ENCODE assay signal across 8 mouse cellular contexts in the genomic region with DNA sequence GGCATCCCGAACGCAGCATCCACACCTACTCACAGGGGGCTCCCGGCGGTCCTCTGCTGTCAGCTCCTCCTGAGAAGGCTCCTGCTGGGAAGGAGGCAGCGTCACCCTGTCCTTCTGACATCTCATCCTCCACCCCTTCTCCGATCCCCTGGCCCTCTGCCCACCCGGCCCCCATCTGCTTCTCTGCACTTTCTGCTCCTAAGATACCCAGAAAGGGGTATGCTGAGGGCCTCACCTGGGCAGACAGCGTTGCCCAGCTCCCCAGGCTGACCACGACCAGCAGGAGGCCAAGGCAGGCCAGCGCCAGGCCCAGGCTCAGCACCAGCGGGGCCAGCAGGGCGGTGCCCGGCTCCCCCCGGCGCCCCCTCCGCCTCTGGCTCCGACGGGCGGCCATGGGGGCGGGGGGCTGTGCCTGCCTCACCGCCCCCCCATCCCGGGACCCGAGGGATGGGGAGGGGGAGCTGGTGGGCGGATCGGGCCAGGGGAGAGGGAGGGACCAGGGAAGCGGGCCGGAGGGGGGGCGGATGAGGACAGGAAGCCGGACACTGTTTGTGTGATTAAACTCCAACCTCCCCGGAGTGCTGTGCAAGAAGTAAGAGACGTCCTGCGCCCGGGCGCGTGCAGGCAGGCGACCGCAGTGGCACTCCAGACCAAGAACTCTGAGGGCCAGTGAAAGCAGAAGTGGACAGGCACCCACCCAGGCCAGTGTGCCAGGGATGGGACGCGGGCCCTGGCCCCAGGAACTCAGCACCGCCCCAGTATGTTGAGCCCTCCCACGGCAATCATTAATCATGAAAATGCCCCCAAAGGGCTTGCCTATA. TPM values are rescaled to one million over a fixed set of nuclear protein-coding genes. Genes with fewer than 3 reads are reported as not detected.
DNase-seq lines count a peak whose midpoint lies in the region; ATAC-seq and TF ChIP-seq lines count a peak whose summit lies in the region.

A gene (minus strand): TSS at position 489 of the 821 bp plus-strand sequence.
A gene (minus strand): TSS at position 738 of the 821 bp plus-strand sequence.

- ATAC-seq in hindbrain, embryonic 13.5 days (ENCODE audit: low FRiP score) = 0 out of 2 replicates have a peak, but pooled peaks have one; percentile 28
- ATAC-seq in limb, embryonic 15.5 days (ENCODE audit: insufficient number of reproducible peaks, low FRiP score, low TSS enrichment, low read depth) = peak; percentile 65; the same call in 1 of the 2 replicates
- ATAC-seq in midbrain, embryonic 12.5 days (ENCODE audit: low FRiP score, low read depth) = no peak

- TF ChIP-seq CTCF in small intestine, adult 2 months (IDR thresholded peaks at IDR 0.05; ENCODE audit: extremely low read depth, insufficient read length, insufficient replicate concordance, low read depth, low read length) = no peak

- peak within 1 kb of the TSS; percentile 49 for H3K4me3 ChIP-seq in hindbrain, embryonic 13.5 days
- peak within 1 kb of the TSS; percentile 55 for H3K4me3 ChIP-seq in limb, embryonic 15.5 days
- peak within 1 kb of the TSS; percentile 53 for H3K4me3 ChIP-seq in midbrain, embryonic 12.5 days
- H3K4me3 ChIP-seq in small intestine, adult 2 months (ENCODE audit: low read depth, low read length) = peak within 1 kb of the TSS; percentile 57

- peak within 1 kb of the TSS; percentile 84 for H3K4me2 ChIP-seq in hindbrain, embryonic 13.5 days
- H3K4me2 ChIP-seq in limb, embryonic 15.5 days = peak within 1 kb of the TSS; percentile 90
- peak within 1 kb of the TSS; percentile 93 for H3K4me2 ChIP-seq in midbrain, embryonic 12.5 days (replicated peaks)

- no peaks in the 10 kb centered on the region for H3K36me3 ChIP-seq in hindbrain, embryonic 13.5 days
- H3K36me3 ChIP-seq in limb, embryonic 15.5 days = peaks cover 3% of the 10 kb centered on the region; the same call in 1 of the 2 replicates
- no peaks in the 10 kb centered on the region for H3K36me3 ChIP-seq in midbrain, embryonic 12.5 days
- peaks cover 7% of the 10 kb centered on the region; the same call in 1 of the 2 replicates for H3K36me3 ChIP-seq in small intestine, adult 2 months (ENCODE audit: control insufficient read depth, insufficient read depth, low read length)

- WGBS in hindbrain, embryonic 13.5 days = 2% methylated on average over 25 of the region's 41 CpGs
- WGBS in limb, embryonic 15.5 days = 1% methylated on average over 41 of the region's 41 CpGs
- 1% methylated on average over 33 of the region's 41 CpGs for WGBS in midbrain, embryonic 12.5 days
- WGBS in small intestine, adult 2 months = 23% methylated on average over 41 of the region's 41 CpGs

- H3K4me1 ChIP-seq in hindbrain, embryonic 13.5 days (replicated peaks) = peaks cover 11% of the 10 kb centered on the region
- H3K4me1 ChIP-seq in limb, embryonic 15.5 days = peaks cover 14% of the 10 kb centered on the region
- peaks cover 10% of the 10 kb centered on the region for H3K4me1 ChIP-seq in midbrain, embryonic 12.5 days
- H3K4me1 ChIP-seq in small intestine, adult 2 months (ENCODE audit: control insufficient read depth, insufficient read depth, insufficient read length, low read length) = peaks cover 20% of the 10 kb centered on the region

- peak within 1 kb of the TSS; percentile 52; the same call in 1 of the 2 replicates for H3K27ac ChIP-seq in hindbrain, embryonic 13.5 days
- peak within 1 kb of the TSS; percentile 89 for H3K27ac ChIP-seq in limb, embryonic 15.5 days
- peak within 1 kb of the TSS; percentile 39; the same call in 1 of the 2 replicates for H3K27ac ChIP-seq in midbrain, embryonic 12.5 days (replicated peaks)
- H3K27ac ChIP-seq in small intestine, adult 2 months (ENCODE audit: insufficient read depth, low read depth, low read length) = peak within 1 kb of the TSS; percentile 82

- no peaks in the 10 kb centered on the region for H3K9me3 ChIP-seq in hindbrain, embryonic 13.5 days
- H3K9me3 ChIP-seq in limb, embryonic 15.5 days = no peaks in the 10 kb centered on the region
- no peaks in the 10 kb centered on the region for H3K9me3 ChIP-seq in midbrain, embryonic 12.5 days

- peak; percentile 35; the same call in 1 of the 2 replicates for TF ChIP-seq POLR2A in small intestine, adult 2 months (IDR thresholded peaks at IDR 0.05; ENCODE audit: low read depth, low read length)

- no peaks in the 10 kb centered on the region for H3K27me3 ChIP-seq in hindbrain, embryonic 13.5 days
- H3K27me3 ChIP-seq in limb, embryonic 15.5 days = no peaks in the 10 kb centered on the region
- H3K27me3 ChIP-seq in midbrain, embryonic 12.5 days = peaks cover 14% of the 10 kb centered on the region
- no peaks in the 10 kb centered on the region for H3K27me3 ChIP-seq in small intestine, adult 2 months (ENCODE audit: control insufficient read depth, insufficient read depth, low read length)

- H3K9ac ChIP-seq in hindbrain, embryonic 13.5 days = peak within 1 kb of the TSS; percentile 84
- H3K9ac ChIP-seq in limb, embryonic 15.5 days = peak within 1 kb of the TSS; percentile 64
- H3K9ac ChIP-seq in midbrain, embryonic 12.5 days (replicated peaks) = peak within 1 kb of the TSS; percentile 90

- DNase-seq in layer of hippocampus, adult 9-11 months = peak; percentile 78
- DNase-seq in layer of hippocampus, adult 8-10 months (ENCODE audit: low spot score in 2 of 2) = no peak
- peak; percentile 78 for DNase-seq in cerebellum, adult 9-11 months
- DNase-seq in gastrocnemius, adult 8-10 months (ENCODE audit: low spot score in 2 of 2) = peak; percentile 69 to 74

RNA-seq across cellular contexts. Expression of the first gene that starts in this region (rescaled TPM):
- 10 to 100 TPM in 3 of 4 experiments, 1 to 10 TPM in 1; 9.5 to 17.3 (median 14.4) TPM for total RNA-seq in layer of hippocampus, adult 8-10 months (2022)
- 1 to 10 TPM; 6.0 to 9.0 (median 7.1) TPM for total RNA-seq in gastrocnemius, adult 8-10 months (2022)
- polyA plus RNA-seq in hindbrain, embryonic 13.5 days (2015; fragmentation: Nextera tagmentation; extraction: Ambion mirVana) = 1.8 and 3.6 TPM in 2 replicates
- 10.8 and 12.9 TPM in 2 replicates for polyA plus RNA-seq in limb, embryonic 15.5 days (2015; fragmentation: Nextera tagmentation; extraction: Ambion mirVana)
- polyA plus RNA-seq in midbrain, embryonic 12.5 days (2016; fragmentation: Nextera tagmentation; extraction: Ambion mirVana) = 2.2 and 2.9 TPM in 2 replicates
- polyA plus RNA-seq in small intestine, adult 2 months (2012; rRNA removed) = 11.9 and 13.7 TPM in 2 replicates

RNA-seq across cellular contexts. Expression of the second gene that starts in this region (rescaled TPM):
- 1 to 10 TPM in 3 of 4 experiments, under 1 TPM in 1; 0.83 to 2.2 (median 1.3) TPM for total RNA-seq in layer of hippocampus, adult 8-10 months (2022)
- total RNA-seq in gastrocnemius, adult 8-10 months (2022) = 1 to 10 TPM; 1.3 to 1.7 (median 1.6) TPM
- 0.98 and 1.2 TPM in 2 replicates for polyA plus RNA-seq in hindbrain, embryonic 13.5 days (2015; fragmentation: Nextera tagmentation; extraction: Ambion mirVana)
- 4.8 and 5.7 TPM in 2 replicates for polyA plus RNA-seq in limb, embryonic 15.5 days (2015; fragmentation: Nextera tagmentation; extraction: Ambion mirVana)
- polyA plus RNA-seq in midbrain, embryonic 12.5 days (2016; fragmentation: Nextera tagmentation; extraction: Ambion mirVana) = 0.65 and 1.3 TPM in 2 replicates
- polyA plus RNA-seq in small intestine, adult 2 months (2012; rRNA removed) = 1.8 and 2.3 TPM in 2 replicates

Comparison
In these comparisons a context has a peak if more than half of its experiments do, and no peak if none do; other contexts are left out.
1. DNase-seq: peak in layer of hippocampus, adult 9-11 months (single experiment), cerebellum, adult 9-11 months (single experiment) and gastrocnemius, adult 8-10 months (2 of 2); none in layer of hippocampus, adult 8-10 months (0 of 2).
2. H3K27ac ChIP-seq: peak in every context shown above with its lines; median percentile 89 in limb, embryonic 15.5 days; 82 in small intestine, adult 2 months; 52 in hindbrain, embryonic 13.5 days; 39 in midbrain, embryonic 12.5 days.
3. Peak in every context shown above with its lines, with median percentiles within 50 percentile points of each other: H3K4me2 ChIP-seq, H3K4me3 ChIP-seq and H3K9ac ChIP-seq.